Mouse (Mus musculus) kidney, adult 2 months (tissue): Measurements from ENCODE around the gene Kazn. TPM values are rescaled to one million over a fixed set of nuclear protein-coding genes. Genes with fewer than 3 reads are reported as not detected.

Source experiments
- DNase-seq: peaks from one replicate; pipeline ENCODE4 v3.0.0; 2021
- H3K27ac ChIP-seq: fragments of 200-500 bp; 2 replicates; pipeline ENCODE4 v1.5.1; 2012; ENCODE audit warnings: low read depth, low read length, control low read depth, inconsistent platforms; ENCODE audit not compliant: insufficient read depth
- H3K27me3 ChIP-seq: fragments of 200-500 bp; replicated peaks from 2 replicates; pipeline ENCODE4 v1.6.1; 2012; ENCODE audit warnings: mild to moderate bottlenecking, moderate library complexity, low read length, inconsistent platforms; ENCODE audit not compliant: control insufficient read depth, insufficient read depth
- H3K36me3 ChIP-seq: fragments of 200-500 bp; 2 replicates; pipeline ENCODE4 v1.6.1; 2012; ENCODE audit warnings: mild to moderate bottlenecking, moderate library complexity, low read length, inconsistent platforms; ENCODE audit not compliant: control insufficient read depth, insufficient read depth
- H3K4me1 ChIP-seq: fragments of 200-500 bp; 2 replicates; pipeline ENCODE4 v1.6.1; 2011; ENCODE audit warnings: low read length; ENCODE audit not compliant: control insufficient read depth, insufficient read depth
- H3K4me3 ChIP-seq: fragments of 200-500 bp; 2 replicates; pipeline ENCODE4 v1.5.1; 2011; ENCODE audit warnings: mild to moderate bottlenecking, low read depth, low read length, control low read depth; ENCODE audit not compliant: insufficient read depth
- CTCF ChIP-seq: fragments of 200-500 bp; conservative IDR thresholded peaks from 2 replicates; pipeline ENCODE4 v1.5.1; 2011; ENCODE audit warnings: low read depth, mild to moderate bottlenecking, control low read depth, low read length, moderate library complexity, mixed read lengths; ENCODE audit not compliant: insufficient read depth, insufficient read length
- POLR2A ChIP-seq: fragments of 200-500 bp; IDR thresholded peaks from one replicate; pipeline ENCODE4 v1.6.1; 2011; ENCODE audit warnings: low read depth, low read length, control low read depth
- WGBS: fragments of 180-500 bp; shearing (Covaris S2); methylation state at CpG from one replicate; pipeline ENCODE4 v1.1.7; 2018; 5-methylcytosine and 5-hydroxymethylcytosine counted together
- polyA plus RNA-seq: library from polyadenylated mRNA; depleted of rRNA; stranded (reverse); fragments of >200 nt; gene quantifications from 2 replicates; pipeline ENCODE4 v1.2.3, GENCODE M21; 2012

Gene Kazn
- polyA plus RNA-seq, 1 experiment = 76.1 TPM

- no peaks in the 10 kb centered on the region for H3K27me3 ChIP-seq
- H3K36me3 ChIP-seq = no peaks in the 10 kb centered on the region
- H3K27ac ChIP-seq = no peak overlapping the region; the same call in 1 of the 2 replicates
- DNase-seq = peak; percentile 61
- H3K4me3 ChIP-seq = no peak overlapping the region
- H3K4me1 ChIP-seq = peaks cover 2% of the 10 kb centered on the region; the same call in 1 of the 2 replicates
- TF ChIP-seq POLR2A (no peak), CTCF (no peak)
- WGBS = 11% methylated on average over 5 of the region's 5 CpGs
Observed at GRCm38 (mm10) chr4:142097871-142098270, 141.3 kb downstream of the Kazn start.

- Histone ChIP-seq H3K27ac (no peak overlapping the region), H3K4me1 (peaks cover 2% of the 10 kb centered on the region; the same call in 1 of the 2 replicates), H3K27me3 (no peaks in the 10 kb centered on the region), H3K36me3 (no peaks in the 10 kb centered on the region), H3K4me3 (no peak overlapping the region)
- 24% methylated on average over 15 of the region's 15 CpGs for WGBS
- DNase-seq = peak; percentile 90
- TF ChIP-seq POLR2A (no peak), CTCF (no peak)
Observed at GRCm38 (mm10) chr4:142095513-142096241, 143.5 kb downstream of the Kazn start.

- 64% methylated on average over 11 of the region's 11 CpGs for WGBS
Observed at GRCm38 (mm10) chr4:142094386-142094785, 144.8 kb downstream of the Kazn start.

GRCm38 (mm10) chr4:142091100-142091499, 148.1 kb downstream of the Kazn start:
- DNase-seq = no peak
- TF ChIP-seq CTCF = no peak
- H3K4me3 ChIP-seq = no peak overlapping the region
- 54% methylated on average over 2 of the region's 2 CpGs for WGBS
- H3K27me3 ChIP-seq = no peaks in the 10 kb centered on the region
- H3K36me3 ChIP-seq = no peaks in the 10 kb centered on the region
- H3K27ac ChIP-seq = no peak overlapping the region
- peaks cover 2% of the 10 kb centered on the region; the same call in 1 of the 2 replicates for H3K4me1 ChIP-seq

More at GRCm38 (mm10) chr4:142094386-142094785, 144.8 kb downstream of the Kazn start:
- H3K4me3 ChIP-seq = no peak overlapping the region
- H3K27me3 ChIP-seq = no peaks in the 10 kb centered on the region
- H3K36me3 ChIP-seq = no peaks in the 10 kb centered on the region
- H3K4me1 ChIP-seq = peaks cover 2% of the 10 kb centered on the region; the same call in 1 of the 2 replicates
- no peak for DNase-seq
- TF ChIP-seq CTCF (no peak), POLR2A (no peak)
- H3K27ac ChIP-seq = no peak overlapping the region

GRCm38 (mm10) chr4:142089966-142090365, 149.2 kb downstream of the Kazn start:
- H3K4me1 ChIP-seq = 0 out of 2 replicates have a peak, but pooled peaks cover 4% of the 10 kb centered on the region
- H3K27ac ChIP-seq = no peak overlapping the region
- no peak for DNase-seq
- no peak overlapping the region for H3K4me3 ChIP-seq
- 82% methylated on average over 6 of the region's 6 CpGs for WGBS
- TF ChIP-seq CTCF = no peak
- no peaks in the 10 kb centered on the region for H3K36me3 ChIP-seq
- no peaks in the 10 kb centered on the region for H3K27me3 ChIP-seq

- 59% methylated on average over 6 of the region's 6 CpGs for WGBS
Observed at GRCm38 (mm10) chr4:142088836-142089235, 150.4 kb downstream of the Kazn start.

GRCm38 (mm10) chr4:142088409-142088808, 150.8 kb downstream of the Kazn start:
- no peaks in the 10 kb centered on the region for H3K27me3 ChIP-seq
- H3K27ac ChIP-seq = no peak overlapping the region
- no peaks in the 10 kb centered on the region for H3K36me3 ChIP-seq
- TF ChIP-seq CTCF = no peak
- no peak for TF ChIP-seq POLR2A
- 0 out of 2 replicates have a peak, but pooled peaks cover 4% of the 10 kb centered on the region for H3K4me1 ChIP-seq
- 81% methylated on average over 4 of the region's 4 CpGs for WGBS
- H3K4me3 ChIP-seq = no peak overlapping the region
- no peak for DNase-seq

More at GRCm38 (mm10) chr4:142088836-142089235, 150.4 kb downstream of the Kazn start:
- 0 out of 2 replicates have a peak, but pooled peaks cover 4% of the 10 kb centered on the region for H3K4me1 ChIP-seq
- TF ChIP-seq CTCF = no peak
- no peak for TF ChIP-seq POLR2A
- no peaks in the 10 kb centered on the region for H3K27me3 ChIP-seq
- H3K36me3 ChIP-seq = no peaks in the 10 kb centered on the region
- no peak for DNase-seq
- no peak overlapping the region for H3K4me3 ChIP-seq
- no peak overlapping the region for H3K27ac ChIP-seq

GRCm38 (mm10) chr4:142084936-142085563, 154.2 kb downstream of the Kazn start:
- TF ChIP-seq CTCF = no peak
- TF ChIP-seq POLR2A = no peak
- 17% methylated on average over 20 of the region's 20 CpGs for WGBS
- peak; percentile 75 for DNase-seq
- no peaks in the 10 kb centered on the region for H3K27me3 ChIP-seq
- peak overlapping the region; percentile 84 for H3K27ac ChIP-seq
- H3K36me3 ChIP-seq = no peaks in the 10 kb centered on the region
- peak overlapping the region; percentile 74 for H3K4me3 ChIP-seq
- peaks cover 23% of the 10 kb centered on the region for H3K4me1 ChIP-seq
